Mouse (Mus musculus) small intestine, adult 2 months (tissue): ENCODE results near the gene Ccnt2. TPM values are rescaled to one million over a fixed set of nuclear protein-coding genes. Genes with fewer than 3 reads are reported as not detected.

Source experiments
- H3K27ac ChIP-seq: fragments of 200-500 bp; 2 replicates; pipeline ENCODE4 v1.5.1; 2012; ENCODE audit warnings: low read depth, low read length, control low read depth, inconsistent platforms; ENCODE audit not compliant: insufficient read depth
- H3K27me3 ChIP-seq: fragments of 200-500 bp; 2 replicates; pipeline ENCODE4 v1.6.1; 2012; ENCODE audit warnings: mild to moderate bottlenecking, moderate library complexity, low read length, inconsistent platforms; ENCODE audit not compliant: control insufficient read depth, insufficient read depth
- H3K36me3 ChIP-seq: fragments of 200-500 bp; 2 replicates; pipeline ENCODE4 v1.6.1; 2012; ENCODE audit warnings: mild to moderate bottlenecking, low read length, control low read depth, inconsistent platforms; ENCODE audit not compliant: control insufficient read depth, insufficient read depth
- H3K4me1 ChIP-seq: fragments of 200-500 bp; 2 replicates; pipeline ENCODE4 v1.6.1; 2012; ENCODE audit warnings: low read length, inconsistent platforms, mixed read lengths; ENCODE audit not compliant: control insufficient read depth, insufficient read depth, insufficient read length
- H3K4me3 ChIP-seq: fragments of 200-500 bp; 2 replicates; pipeline ENCODE4 v1.5.1; 2012; ENCODE audit warnings: low read depth, mild to moderate bottlenecking, control low read depth, inconsistent platforms, low read length, moderate library complexity
- CTCF ChIP-seq: fragments of 200-500 bp; IDR thresholded peaks from 2 replicates; pipeline ENCODE4 v1.5.1; 2012; ENCODE audit warnings: low read depth, mild to moderate bottlenecking, control low read depth, inconsistent platforms, low read length, moderate library complexity, mixed read lengths; ENCODE audit not compliant: insufficient replicate concordance, insufficient read length; ENCODE audit errors: extremely low read depth
- POLR2A ChIP-seq: fragments of 200-500 bp; IDR thresholded peaks from 2 replicates; pipeline ENCODE4 v1.6.1; 2012; ENCODE audit warnings: low read depth, mild to moderate bottlenecking, control low read depth, inconsistent platforms, low read length, moderate library complexity
- WGBS: fragments of 180-500 bp; shearing (Covaris S2); methylation state at CpG from one replicate; pipeline ENCODE4 v1.1.7; 2018; 5-methylcytosine and 5-hydroxymethylcytosine counted together
- polyA plus RNA-seq: library from polyadenylated mRNA; depleted of rRNA; stranded (reverse); fragments of >200 nt; gene quantifications from 2 replicates; pipeline ENCODE4 v1.2.3, GENCODE M21; 2012

Gene Ccnt2
- polyA plus RNA-seq, 1 experiment = 8.3 TPM

DNA sequence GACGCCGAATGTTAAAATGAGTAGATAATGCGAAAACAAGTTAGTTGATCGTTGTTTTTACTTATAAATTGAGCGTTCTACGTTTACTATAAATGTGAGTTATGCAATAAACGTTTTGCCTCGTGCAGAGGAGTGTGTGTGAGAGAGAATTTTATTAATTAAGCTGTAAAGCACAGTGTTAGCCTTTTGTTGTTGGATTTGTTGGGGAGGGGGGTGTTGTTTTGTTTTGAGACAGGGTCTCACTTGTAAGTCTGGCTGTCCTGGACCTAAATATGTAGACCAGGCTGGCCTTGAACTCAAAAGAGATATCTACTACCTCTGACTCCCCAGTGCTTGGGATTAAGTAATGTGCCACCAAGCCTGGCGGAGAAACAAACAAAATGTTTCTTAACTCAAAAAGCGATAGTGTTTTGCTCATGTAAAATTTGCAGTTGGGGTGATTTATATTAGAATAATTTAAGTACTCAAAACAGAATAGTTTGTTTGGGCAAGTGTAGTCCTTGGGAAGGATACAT lies 1.3 kb downstream of the Ccnt2 start:
- Histone ChIP-seq H3K27me3 (no peaks in the 10 kb centered on the region), H3K36me3 (peaks cover 5% of the 10 kb centered on the region), H3K27ac (no peak overlapping the region), H3K4me1 (peaks cover 8% of the 10 kb centered on the region; the same call in 1 of the 2 replicates), H3K4me3 (no peak overlapping the region)
- 6% methylated on average over 10 of the region's 10 CpGs for WGBS
- TF ChIP-seq POLR2A = no peak
- no peak for TF ChIP-seq CTCF

DNA sequence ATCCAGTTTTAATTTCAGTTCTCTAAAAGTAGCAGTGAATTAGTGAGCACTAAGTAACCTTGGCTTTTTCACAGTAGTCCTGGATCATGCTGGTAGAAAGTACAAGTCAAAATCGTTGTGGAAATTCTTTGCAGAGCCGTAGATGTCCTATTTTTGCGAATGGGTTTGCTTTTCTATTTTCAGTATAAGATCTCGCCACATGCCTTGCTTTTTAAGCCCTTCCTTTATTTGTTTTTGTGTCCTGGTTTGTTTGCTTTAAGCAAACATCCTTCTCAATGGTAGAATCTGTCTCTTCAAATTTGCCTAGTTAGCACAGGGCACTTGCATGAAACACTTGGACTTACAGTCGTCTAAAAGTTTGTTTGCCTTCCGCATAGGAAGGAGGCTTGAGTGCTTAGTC lies 2.3 kb downstream of the Ccnt2 start:
- Histone ChIP-seq H3K27ac (no peak overlapping the region), H3K36me3 (peaks cover 5% of the 10 kb centered on the region), H3K4me1 (peaks cover 8% of the 10 kb centered on the region; the same call in 1 of the 2 replicates), H3K27me3 (no peaks in the 10 kb centered on the region), H3K4me3 (no peak overlapping the region)
- TF ChIP-seq CTCF = no peak
- no peak for TF ChIP-seq POLR2A
- WGBS = 14% methylated on average over 6 of the region's 6 CpGs

DNA sequence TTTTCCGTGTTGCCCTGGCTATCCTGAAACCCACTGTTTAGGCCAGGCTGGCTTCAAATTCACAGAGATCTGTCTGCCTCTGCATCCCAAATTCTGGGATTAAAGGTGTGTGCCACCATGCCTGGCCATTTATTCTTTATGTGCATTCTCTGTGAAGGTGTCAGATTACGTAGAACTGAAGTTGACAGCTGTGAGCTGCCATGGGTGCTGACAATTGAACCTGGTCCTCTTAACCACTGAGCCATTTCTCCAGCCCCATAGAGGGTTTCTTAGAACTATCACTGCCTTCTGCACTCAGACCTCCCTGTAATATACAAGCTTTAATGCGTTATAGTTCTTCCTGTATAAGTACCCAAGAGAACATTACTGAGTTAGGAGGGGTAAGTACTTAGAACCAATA lies 4.6 kb downstream of the Ccnt2 start:
- WGBS = 86% methylated on average over 3 of the region's 3 CpGs
- H3K36me3 ChIP-seq = peaks cover 6% of the 10 kb centered on the region
- H3K4me3 ChIP-seq = no peak overlapping the region
- TF ChIP-seq CTCF = no peak
- TF ChIP-seq POLR2A = no peak
- no peaks in the 10 kb centered on the region for H3K27me3 ChIP-seq
- H3K4me1 ChIP-seq = peaks cover 6% of the 10 kb centered on the region; the same call in 1 of the 2 replicates
- no peak overlapping the region for H3K27ac ChIP-seq

DNA sequence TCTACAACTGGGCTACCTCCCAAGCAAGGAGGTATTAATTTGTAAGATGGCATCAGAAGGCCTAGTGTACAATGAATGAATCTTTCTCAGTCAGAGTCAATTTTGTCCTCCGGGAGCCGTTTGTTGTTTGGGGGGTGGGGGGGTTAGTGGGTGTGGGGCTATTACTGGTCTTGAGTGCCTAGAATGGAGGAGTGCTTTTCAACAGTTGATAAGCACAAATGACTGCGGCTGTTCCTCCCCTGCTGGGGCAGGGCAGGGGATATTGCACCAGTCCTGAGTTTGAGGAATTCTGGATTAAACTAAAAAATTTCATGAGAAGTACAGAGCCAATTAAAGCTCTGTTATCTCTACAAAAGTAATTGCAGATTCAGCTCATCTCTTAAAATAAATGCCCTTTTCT lies 6.2 kb downstream of the Ccnt2 start:
- H3K27me3 ChIP-seq = no peaks in the 10 kb centered on the region
- WGBS = 29% methylated on average over 3 of the region's 3 CpGs
- peaks cover 6% of the 10 kb centered on the region; the same call in 1 of the 2 replicates for H3K4me1 ChIP-seq
- H3K27ac ChIP-seq = no peak overlapping the region
- no peak overlapping the region for H3K4me3 ChIP-seq
- H3K36me3 ChIP-seq = peaks cover 6% of the 10 kb centered on the region
- TF ChIP-seq CTCF (no peak), POLR2A (no peak)

DNA sequence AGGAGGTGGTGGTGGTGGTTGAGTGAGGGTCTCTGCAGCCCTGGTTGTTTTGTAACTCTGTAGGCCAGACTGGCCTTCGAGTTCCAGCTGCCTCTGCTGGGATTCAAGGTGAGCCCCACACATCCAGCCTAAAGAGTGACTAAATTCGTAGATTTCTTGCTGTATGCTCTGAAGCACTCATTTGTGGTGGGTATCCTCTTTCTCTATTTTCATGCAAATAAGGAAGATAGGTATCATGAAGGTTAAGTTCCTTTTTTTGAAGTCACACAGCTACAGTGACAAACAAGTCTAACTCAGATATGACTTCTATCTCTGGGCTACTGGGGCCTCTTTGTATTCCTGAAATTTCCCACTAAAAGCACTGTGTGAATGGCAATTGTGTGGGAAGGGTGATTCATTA lies 6.9 kb downstream of the Ccnt2 start:
- Histone ChIP-seq H3K36me3 (peaks cover 6% of the 10 kb centered on the region), H3K27me3 (no peaks in the 10 kb centered on the region), H3K27ac (no peak overlapping the region), H3K4me3 (no peak overlapping the region), H3K4me1 (peaks cover 6% of the 10 kb centered on the region; the same call in 1 of the 2 replicates)
- 66% methylated on average over 2 of the region's 2 CpGs for WGBS
- no peak for TF ChIP-seq CTCF
- TF ChIP-seq POLR2A = no peak

DNA sequence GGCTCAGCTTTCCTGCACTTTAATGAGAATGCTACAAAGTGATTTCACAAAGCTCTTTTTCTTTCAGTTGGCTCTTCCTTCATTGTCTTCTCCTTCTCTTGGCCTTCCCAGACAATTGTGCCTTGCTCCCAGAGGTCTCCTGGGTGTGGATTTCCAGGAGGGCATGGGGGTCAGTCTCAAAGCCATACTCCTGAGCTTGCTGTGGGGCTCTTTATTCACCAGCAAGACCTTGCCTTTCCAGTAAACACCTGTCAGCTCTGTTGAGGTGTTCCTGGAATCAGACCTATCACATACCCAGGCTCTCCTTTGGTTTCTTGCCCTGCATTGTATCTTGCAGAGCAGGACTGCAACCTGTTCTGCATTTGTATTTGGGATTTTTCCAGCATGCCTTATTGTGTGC lies 9.9 kb downstream of the Ccnt2 start:
- TF ChIP-seq POLR2A = no peak
- Histone ChIP-seq H3K4me1 (peaks cover 6% of the 10 kb centered on the region), H3K4me3 (no peak overlapping the region), H3K27ac (no peak overlapping the region), H3K27me3 (no peaks in the 10 kb centered on the region), H3K36me3 (peaks cover 4% of the 10 kb centered on the region)

DNA sequence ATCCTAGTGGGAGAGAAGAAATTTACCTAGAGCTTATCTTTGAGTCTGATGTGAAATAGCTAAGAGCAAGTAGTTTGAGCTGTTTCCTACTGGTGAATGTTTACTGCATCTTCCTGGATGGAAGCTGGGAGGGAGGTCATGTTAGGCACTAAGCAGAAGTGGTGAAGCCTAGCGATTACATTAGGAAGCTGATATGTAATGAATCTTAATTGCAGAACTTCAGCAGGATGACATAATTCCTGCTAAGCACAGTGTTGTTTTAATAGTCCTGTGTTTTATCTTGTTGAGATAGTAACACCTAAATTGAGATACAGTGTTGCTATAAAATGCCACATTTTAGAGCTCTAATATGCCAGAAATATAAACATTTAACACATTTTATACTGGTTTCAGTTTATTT lies 11.9 kb downstream of the Ccnt2 start:
- Histone ChIP-seq H3K4me1 (peaks cover 6% of the 10 kb centered on the region), H3K36me3 (peaks cover 1% of the 10 kb centered on the region; the same call in 1 of the 2 replicates), H3K4me3 (no peak overlapping the region), H3K27me3 (no peaks in the 10 kb centered on the region), H3K27ac (no peak overlapping the region)
- TF ChIP-seq CTCF = no peak
- WGBS = 15% methylated on average over 1 of the region's 1 CpGs

DNA sequence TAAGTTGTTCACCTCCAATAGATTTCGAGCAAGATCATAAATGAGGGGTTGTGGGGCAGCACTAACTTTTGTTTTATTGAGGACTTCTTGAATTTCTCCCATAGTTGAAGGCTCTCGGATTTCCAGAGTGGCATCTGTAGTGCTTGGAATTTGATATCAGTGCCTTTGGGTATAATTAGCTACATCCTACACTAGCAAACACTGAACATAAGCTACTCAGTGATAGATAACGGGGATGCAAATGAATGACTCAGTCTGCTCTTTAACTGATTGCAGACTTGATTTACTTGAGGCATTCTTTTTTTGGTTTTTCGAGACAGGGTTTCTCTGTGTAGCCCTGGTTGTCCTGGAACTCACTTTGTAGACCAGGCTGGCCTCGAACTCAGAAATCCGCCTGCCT lies 15.0 kb downstream of the Ccnt2 start:
- H3K4me3 ChIP-seq = no peak overlapping the region
- 81% methylated on average over 6 of the region's 6 CpGs for WGBS
- TF ChIP-seq CTCF (no peak), POLR2A (no peak)

More for the DNA sequence above, 15.0 kb downstream of the Ccnt2 start:
- peaks cover 4% of the 10 kb centered on the region for H3K4me1 ChIP-seq
- no peaks in the 10 kb centered on the region for H3K27me3 ChIP-seq
- no peak overlapping the region for H3K27ac ChIP-seq
- H3K36me3 ChIP-seq = peaks cover 13% of the 10 kb centered on the region
